Mouse (Mus musculus): Measurements from ENCODE around the gene Astn1. TPM values are rescaled to one million over a fixed set of nuclear protein-coding genes. Genes with fewer than 3 reads are reported as not detected.

Astn1 gene
- total and polyA plus RNA-seq, 3 experiments = 0.35 to 0.42 TPM; not detected in 1

- TF ChIP-seq ELF1 (IDR thresholded peaks at IDR 0.05; ENCODE audit: low read depth, low read length) (peak; percentile 80), IRF4 (IDR thresholded peaks at IDR 0.05; ENCODE audit: low read depth, low read length) (peak; percentile 74)
Measured at GRCm38 (mm10) chr1:158669971-158670592, 308.0 kb downstream of the Astn1 start (continued).

DNA sequence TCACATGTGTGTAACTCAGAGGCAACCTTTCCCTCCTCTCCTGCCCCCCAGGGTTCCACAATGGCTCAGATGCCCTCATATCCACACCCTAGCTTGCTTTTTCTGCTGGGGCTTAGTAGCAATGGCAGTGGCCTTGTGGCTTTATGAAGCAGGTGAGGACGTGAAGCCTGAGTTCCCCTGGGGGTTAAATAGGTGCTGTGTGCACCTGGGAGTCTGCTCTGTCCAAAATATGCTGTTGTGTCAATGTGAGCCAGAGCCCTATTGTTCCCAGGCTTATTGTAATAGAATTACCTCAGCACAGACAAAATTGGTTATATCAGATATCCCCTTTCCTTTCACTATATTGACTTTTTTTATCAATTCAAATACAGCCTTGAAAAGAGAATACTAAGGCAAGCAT, 325.7 kb downstream of the Astn1 start:
- no peak for DNase-seq (ENCODE audit: extremely low read depth)
- dilution Hi-C loops (cut with MboI; ENCODE audit: extremely low pct_ligation_motif_present, extremely low pct_unique_long_range_greater_than_20kb, low sequenced_read_pairs) = no loop called here
- TF ChIP-seq ZKSCAN1 (IDR thresholded peaks at IDR 0.05; ENCODE audit: borderline replicate concordance, low read depth, low read length) = no peak
- no peak for TF ChIP-seq JUN (IDR thresholded peaks at IDR 0.05; ENCODE audit: insufficient read depth, low read depth, low read length)
- no peak for TF ChIP-seq TBP (conservative IDR thresholded peaks at IDR 0.05; ENCODE audit: low read depth, low read length)
- no peak for TF ChIP-seq BHLHE40 (IDR thresholded peaks at IDR 0.05; ENCODE audit: low read depth, low read length)
- no peak for TF ChIP-seq POLR2AphosphoS2 (IDR thresholded peaks at IDR 0.05; ENCODE audit: low read depth, low read length)
- no peak for TF ChIP-seq SIN3A (IDR thresholded peaks at IDR 0.05; ENCODE audit: low read length)
- no peak overlapping the region for H3K4me2 ChIP-seq (ENCODE audit: insufficient read depth, low read depth, poor library complexity, severe bottlenecking)
- no peak overlapping the region for H3K27ac ChIP-seq (ENCODE audit: insufficient read depth, low read depth)
- no peak overlapping the region for H3K9ac ChIP-seq (ENCODE audit: insufficient read depth, low read depth)
- H3K27me3 ChIP-seq (replicated peaks) = no peaks in the 10 kb centered on the region
- no peaks in the 10 kb centered on the region for H3K36me3 ChIP-seq (replicated peaks in 1 of 2; ENCODE audit: control insufficient read depth in 1 of 2, insufficient read depth in 1 of 2, low read length in 1 of 2)
- in situ Hi-C loops (cut with MboI; ENCODE audit: low pct_ligation_motif_present, low pct_unique_long_range_greater_than_20kb, low sequenced_read_pairs) = no loop called here
- H3K4me3 ChIP-seq (replicated peaks in 1 of 3; ENCODE audit: low read depth in 2 of 3, low read length in 2 of 3, poor library complexity in 1 of 3) = no peak overlapping the region
- H3K4me1 ChIP-seq (ENCODE audit: control insufficient read depth in 1 of 2, insufficient read depth in 2 of 2) = no peaks in the 10 kb centered on the region
- H3K79me2 ChIP-seq (replicated peaks; ENCODE audit: control insufficient read depth, extremely low read depth, insufficient read depth, poor library complexity, severe bottlenecking) = no peaks in the 10 kb centered on the region
- no peaks in the 10 kb centered on the region for H3K9me3 ChIP-seq (replicated peaks; ENCODE audit: low read length)

DNA sequence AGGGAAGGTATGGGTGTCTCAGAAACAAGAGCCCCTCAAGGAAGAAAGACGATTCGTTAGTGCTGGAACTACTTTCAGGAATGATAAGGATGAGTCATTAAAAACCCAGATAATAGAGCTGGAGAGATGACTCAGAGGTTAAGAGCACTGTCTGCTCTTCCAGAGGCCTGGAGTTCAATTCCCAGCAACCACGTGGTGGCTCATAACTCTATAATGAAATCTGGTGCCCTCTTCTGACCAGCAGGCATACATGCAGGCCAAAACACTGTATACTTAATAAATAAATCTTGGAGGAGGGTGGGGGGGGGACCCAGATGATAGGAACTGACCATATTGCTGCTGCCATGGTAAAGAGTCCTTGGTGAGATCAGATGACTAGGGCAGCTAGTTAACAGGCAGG, 335.4 kb downstream of the Astn1 start:
- no peaks in the 10 kb centered on the region for H3K79me2 ChIP-seq (replicated peaks; ENCODE audit: control insufficient read depth, extremely low read depth, insufficient read depth, poor library complexity, severe bottlenecking)
- H3K36me3 ChIP-seq (replicated peaks in 1 of 2; ENCODE audit: control insufficient read depth in 1 of 2, insufficient read depth in 1 of 2, low read length in 1 of 2) = no peaks in the 10 kb centered on the region
- no peak overlapping the region for H3K4me2 ChIP-seq (ENCODE audit: insufficient read depth, low read depth, poor library complexity, severe bottlenecking)
- TF ChIP-seq MAFK (IDR thresholded peaks at IDR 0.05; ENCODE audit: insufficient replicate concordance, low read length) (no peak), CTCF (conservative IDR thresholded peaks at IDR 0.05 in 1 of 2, IDR thresholded peaks at IDR 0.05 in 1 of 2; ENCODE audit: low read depth in 2 of 2, low read length in 2 of 2) (peak in 1 of 2 experiments; percentile 39; a peak in 2 of 4 replicates), MYC (IDR thresholded peaks at IDR 0.05; ENCODE audit: low read depth, low read length) (peak; percentile 80; the same call in 1 of the 2 replicates), MAX (IDR thresholded peaks at IDR 0.05; ENCODE audit: low read length) (peak; percentile 51; the same call in 1 of the 2 replicates), GABPA (IDR thresholded peaks at IDR 0.05; ENCODE audit: insufficient replicate concordance, low read depth, low read length) (no peak), MAZ (IDR thresholded peaks at IDR 0.05; ENCODE audit: low read depth, low read length) (no peak), SMC3 (IDR thresholded peaks at IDR 0.05; ENCODE audit: low read depth, low read length) (no peak; the same call in 1 of the 2 replicates)
- H3K4me1 ChIP-seq (ENCODE audit: control insufficient read depth in 1 of 2, insufficient read depth in 2 of 2) = peaks cover 0 to 12% of the 10 kb centered on the region in 2 experiments; a peak in 2 of 4 replicates
- H3K9ac ChIP-seq (ENCODE audit: insufficient read depth, low read depth) = no peak overlapping the region
- no peak overlapping the region for H3K4me3 ChIP-seq (replicated peaks in 1 of 3; ENCODE audit: low read depth in 2 of 3, low read length in 2 of 3, poor library complexity in 1 of 3)
- in situ Hi-C loops (cut with MboI; ENCODE audit: low pct_ligation_motif_present, low pct_unique_long_range_greater_than_20kb, low sequenced_read_pairs) (no loop called here), dilution Hi-C loops (cut with MboI; ENCODE audit: extremely low pct_ligation_motif_present, extremely low pct_unique_long_range_greater_than_20kb, low sequenced_read_pairs) (no loop called here)
- no peak for DNase-seq (ENCODE audit: extremely low read depth)
- H3K27me3 ChIP-seq (replicated peaks) = no peaks in the 10 kb centered on the region
- H3K9me3 ChIP-seq (replicated peaks; ENCODE audit: low read length) = no peaks in the 10 kb centered on the region
- H3K27ac ChIP-seq (ENCODE audit: insufficient read depth, low read depth) = no peak overlapping the region

Data from CH12.LX (cell line).